Mouse (Mus musculus) liver, postnatal 0 days (tissue): ENCODE results near the gene Smyd2. TPM values are rescaled to one million over a fixed set of nuclear protein-coding genes. Genes with fewer than 3 reads are reported as not detected.
A peak's percentile ranks its signal among the peaks of the same experiment; 100 is the strongest.

Experiments
- ATAC-seq: fragments of 200-750 bp; cut with Nextera tagmentation; 2 replicates; pipeline ENCODE4 v1.8.0; 2017; ENCODE audit warnings: mild to moderate bottlenecking, moderate library complexity
- DNase-seq: peaks from one replicate; pipeline ENCODE4 v3.0.0-alpha.2; 2016
- H3K27ac ChIP-seq: fragments of 300-500 bp; sonication (generic); 2 replicates; pipeline ENCODE4 v1.5.1; 2014; ENCODE audit warnings: antibody characterized with exemption, moderate library complexity, mild to moderate bottlenecking, low read depth
- H3K27me3 ChIP-seq: fragments of 300-500 bp; sonication (generic); 2 replicates; pipeline ENCODE4 v1.6.1; 2014; ENCODE audit warnings: low read length, control low read depth, mixed read lengths; ENCODE audit not compliant: insufficient read depth
- H3K36me3 ChIP-seq: fragments of 300-500 bp; sonication (generic); replicated peaks from 2 replicates; pipeline ENCODE4 v1.6.1; 2014; ENCODE audit warnings: mild to moderate bottlenecking, control low read depth, low read length, moderate library complexity, mixed read lengths; ENCODE audit not compliant: insufficient read depth
- H3K4me1 ChIP-seq: fragments of 300-500 bp; sonication (generic); 2 replicates; pipeline ENCODE4 v1.6.1; 2014; ENCODE audit warnings: antibody characterized with exemption, mild to moderate bottlenecking, control low read depth; ENCODE audit not compliant: insufficient read depth
- H3K4me2 ChIP-seq: fragments of 300-500 bp; sonication (generic); 2 replicates; pipeline ENCODE4 v1.6.1; 2014; ENCODE audit warnings: low read depth, mild to moderate bottlenecking, low read length, moderate library complexity, mixed read lengths
- H3K4me3 ChIP-seq: fragments of 300-500 bp; sonication (generic); 2 replicates; pipeline ENCODE4 v1.5.1; 2014; ENCODE audit warnings: low read depth, low read length
- H3K9ac ChIP-seq: fragments of 300-500 bp; sonication (generic); replicated peaks from 2 replicates; pipeline ENCODE4 v1.6.1; 2014; ENCODE audit warnings: mild to moderate bottlenecking, moderate library complexity
- H3K9me3 ChIP-seq: fragments of 300-500 bp; sonication (generic); 2 replicates; pipeline ENCODE4 v1.6.1; 2016; ENCODE audit warnings: mild to moderate bottlenecking, control low read depth, low read length, mixed read lengths
- CTCF ChIP-seq: sonication (generic); IDR thresholded peaks from 2 replicates; pipeline ENCODE4 v1.5.1; 2016; ENCODE audit warnings: antibody characterized with exemption, low read depth
- EP300 ChIP-seq: IDR thresholded peaks from 2 replicates; pipeline ENCODE4 v1.6.1; 2016; ENCODE audit warnings: antibody characterized with exemption, low read depth, mild to moderate bottlenecking
- WGBS: fragments of 180-500 bp; shearing (Covaris S2); extraction: QIAGEN DNeasy Blood & Tissue Kit; methylation state at CpG from one replicate; pipeline ENCODE4 v1.1.7; 2014; ENCODE audit not compliant: insufficient replicate concordance; 5-methylcytosine and 5-hydroxymethylcytosine counted together
- polyA plus RNA-seq: library from polyadenylated mRNA; unstranded; fragments of >200 nt; fragmentation: Nextera tagmentation; extraction: Ambion mirVana; gene quantifications from 2 replicates; pipeline ENCODE4 v1.2.1, GENCODE M21; 2015

Gene Smyd2
- polyA plus RNA-seq, 1 experiment from 2014 or later: 23.3 TPM

- Histone ChIP-seq H3K4me3 (no peak overlapping the region), H3K36me3 (no peaks in the 10 kb centered on the region), H3K4me1 (no peaks in the 10 kb centered on the region), H3K4me2 (no peak overlapping the region), H3K27me3 (no peaks in the 10 kb centered on the region), H3K27ac (no peak overlapping the region), H3K9ac (no peak overlapping the region), H3K9me3 (no peaks in the 10 kb centered on the region)
- DNase-seq (no peak), ATAC-seq (no peak)
- TF ChIP-seq EP300: no peak
- TF ChIP-seq CTCF: no peak
- 54% methylated on average over 8 of the region's 8 CpGs for WGBS
These were observed 24.0 kb upstream of the Smyd2 start for GRCm38 (mm10) chr1:189946126-189946525.

GRCm38 (mm10) chr1:189941786-189942185, 19.6 kb upstream of the Smyd2 start:
- Histone ChIP-seq H3K9me3 (no peaks in the 10 kb centered on the region), H3K36me3 (no peaks in the 10 kb centered on the region), H3K27me3 (no peaks in the 10 kb centered on the region), H3K4me2 (no peak overlapping the region), H3K4me1 (no peaks in the 10 kb centered on the region), H3K4me3 (no peak overlapping the region), H3K27ac (no peak overlapping the region), H3K9ac (no peak overlapping the region)
- TF ChIP-seq EP300: no peak
- TF ChIP-seq CTCF: no peak
- WGBS: 77% methylated on average over 5 of the region's 5 CpGs
- DNase-seq: no peak
- no peak for ATAC-seq

- Histone ChIP-seq H3K4me3 (no peak overlapping the region), H3K4me2 (no peak overlapping the region), H3K4me1 (no peaks in the 10 kb centered on the region), H3K9me3 (no peaks in the 10 kb centered on the region), H3K9ac (no peak overlapping the region), H3K27ac (no peak overlapping the region), H3K36me3 (no peaks in the 10 kb centered on the region), H3K27me3 (no peaks in the 10 kb centered on the region)
- DNase-seq (no peak), ATAC-seq (no peak)
- no peak for TF ChIP-seq EP300
- no peak for TF ChIP-seq CTCF
- WGBS: 44% methylated on average over 10 of the region's 10 CpGs
These were observed 14.4 kb upstream of the Smyd2 start for GRCm38 (mm10) chr1:189936436-189937105.

GRCm38 (mm10) chr1:189933480-189934202, 11.5 kb upstream of the Smyd2 start:
- H3K27ac ChIP-seq: no peak overlapping the region
- H3K9ac ChIP-seq: no peak overlapping the region
- no peaks in the 10 kb centered on the region for H3K9me3 ChIP-seq
- no peaks in the 10 kb centered on the region for H3K27me3 ChIP-seq
- no peaks in the 10 kb centered on the region for H3K36me3 ChIP-seq
- TF ChIP-seq CTCF (no peak), EP300 (no peak)
- H3K4me2 ChIP-seq: no peak overlapping the region
- DNase-seq: no peak
- no peak overlapping the region for H3K4me3 ChIP-seq
- no peaks in the 10 kb centered on the region for H3K4me1 ChIP-seq
- ATAC-seq: peak; percentile 74
- 45% methylated on average over 9 of the region's 9 CpGs for WGBS

- Histone ChIP-seq H3K27ac (no peak overlapping the region), H3K9ac (no peak overlapping the region), H3K27me3 (no peaks in the 10 kb centered on the region), H3K4me2 (no peak overlapping the region), H3K4me3 (no peak overlapping the region), H3K4me1 (no peaks in the 10 kb centered on the region), H3K9me3 (no peaks in the 10 kb centered on the region), H3K36me3 (no peaks in the 10 kb centered on the region)
- ATAC-seq (no peak), DNase-seq (no peak)
- WGBS: 83% methylated on average over 7 of the region's 7 CpGs
- TF ChIP-seq EP300: no peak
These were observed 10.8 kb upstream of the Smyd2 start for GRCm38 (mm10) chr1:189932976-189933375.

- Histone ChIP-seq H3K27me3 (no peaks in the 10 kb centered on the region), H3K9me3 (no peaks in the 10 kb centered on the region), H3K27ac (no peak overlapping the region), H3K36me3 (no peaks in the 10 kb centered on the region), H3K4me1 (no peaks in the 10 kb centered on the region), H3K9ac (no peak overlapping the region), H3K4me2 (no peak overlapping the region), H3K4me3 (no peak overlapping the region)
- TF ChIP-seq CTCF (no peak), EP300 (no peak)
- no peak for DNase-seq
- ATAC-seq: no peak
- WGBS: 84% methylated on average over 12 of the region's 12 CpGs
These were observed 10.0 kb upstream of the Smyd2 start for GRCm38 (mm10) chr1:189932190-189932589.
